Mouse (Mus musculus) testis, adult 2 months (tissue): ENCODE measurements around the gene Fam117a. TPM values are rescaled to one million over a fixed set of nuclear protein-coding genes. Genes with fewer than 3 reads are reported as not detected.

Experiments used
- H3K27ac ChIP-seq: fragments of 200-500 bp; 2 replicates; pipeline ENCODE4 v1.5.1; 2012; ENCODE audit warnings: low read depth, low read length; ENCODE audit not compliant: control insufficient read depth, insufficient read depth
- H3K27me3 ChIP-seq: fragments of 200-500 bp; 2 replicates; pipeline ENCODE4 v1.6.1; 2012; ENCODE audit warnings: mild to moderate bottlenecking, low read length, moderate library complexity; ENCODE audit not compliant: control insufficient read depth, insufficient read depth
- H3K36me3 ChIP-seq: fragments of 200-500 bp; 2 replicates; pipeline ENCODE4 v1.6.1; 2012; ENCODE audit warnings: mild to moderate bottlenecking, low read length; ENCODE audit not compliant: control insufficient read depth, insufficient read depth
- H3K4me1 ChIP-seq: fragments of 200-500 bp; 2 replicates; pipeline ENCODE4 v1.6.1; 2012; ENCODE audit warnings: low read length; ENCODE audit not compliant: control insufficient read depth, insufficient read depth
- H3K4me3 ChIP-seq: fragments of 200-500 bp; 2 replicates; pipeline ENCODE4 v1.5.1; 2012; ENCODE audit warnings: low read depth, mild to moderate bottlenecking, low read length, moderate library complexity, mixed read lengths; ENCODE audit not compliant: control insufficient read depth
- CTCF ChIP-seq: fragments of 200-500 bp; IDR thresholded peaks from 2 replicates; pipeline ENCODE4 v1.5.1; 2012; ENCODE audit warnings: low read depth, mild to moderate bottlenecking, inconsistent platforms, low read length, moderate library complexity; ENCODE audit not compliant: control insufficient read depth, insufficient read depth, insufficient replicate concordance
- POLR2A ChIP-seq: fragments of 200-500 bp; IDR thresholded peaks from 2 replicates; pipeline ENCODE4 v1.6.1; 2012; ENCODE audit warnings: low read depth, mild to moderate bottlenecking, inconsistent platforms, low read length, moderate library complexity; ENCODE audit not compliant: control insufficient read depth
- polyA plus RNA-seq: library from polyadenylated mRNA; depleted of rRNA; stranded (reverse); fragments of >200 nt; gene quantifications from 2 replicates; pipeline ENCODE4 v1.2.3, GENCODE M21; 2012

Fam117a gene
- polyA plus RNA-seq, 1 experiment = 16.7 TPM

- H3K36me3 ChIP-seq = no peaks in the 10 kb centered on the region
- no peak for TF ChIP-seq CTCF
- TF ChIP-seq POLR2A = no peak
- peaks cover 2% of the 10 kb centered on the region; the same call in 1 of the 2 replicates for H3K4me1 ChIP-seq
- no peak overlapping the region for H3K27ac ChIP-seq
- H3K4me3 ChIP-seq = no peak overlapping the region
- no peaks in the 10 kb centered on the region for H3K27me3 ChIP-seq
These were observed 59.7 kb downstream of the Fam117a start for GRCm38 (mm10) chr11:95396548-95396947.

GRCm38 (mm10) chr11:95397843-95398835, 61.3 kb downstream of the Fam117a start:
- Histone ChIP-seq H3K4me3 (no peak overlapping the region), H3K27ac (no peak overlapping the region), H3K4me1 (peaks cover 2% of the 10 kb centered on the region; the same call in 1 of the 2 replicates), H3K36me3 (no peaks in the 10 kb centered on the region), H3K27me3 (no peaks in the 10 kb centered on the region)
- TF ChIP-seq CTCF = peak; percentile 82; the same call in 1 of the 2 replicates
- TF ChIP-seq POLR2A = no peak

GRCm38 (mm10) chr11:95399520-95400020, 62.8 kb downstream of the Fam117a start:
- Histone ChIP-seq H3K27ac (no peak overlapping the region), H3K27me3 (no peaks in the 10 kb centered on the region), H3K4me1 (peaks cover 2% of the 10 kb centered on the region; the same call in 1 of the 2 replicates), H3K36me3 (no peaks in the 10 kb centered on the region), H3K4me3 (no peak overlapping the region)
- no peak for TF ChIP-seq CTCF
- no peak for TF ChIP-seq POLR2A

- TF ChIP-seq CTCF = no peak
- peaks cover 2% of the 10 kb centered on the region; the same call in 1 of the 2 replicates for H3K4me1 ChIP-seq
- no peaks in the 10 kb centered on the region for H3K36me3 ChIP-seq
- no peak overlapping the region for H3K4me3 ChIP-seq
- H3K27ac ChIP-seq = peak overlapping the region; percentile 68; the same call in 1 of the 2 replicates
- no peaks in the 10 kb centered on the region for H3K27me3 ChIP-seq
These were observed 64.8 kb downstream of the Fam117a start for GRCm38 (mm10) chr11:95401568-95401967.

- Histone ChIP-seq H3K4me1 (peaks cover 2% of the 10 kb centered on the region; the same call in 1 of the 2 replicates), H3K27me3 (no peaks in the 10 kb centered on the region), H3K4me3 (no peak overlapping the region), H3K27ac (peak overlapping the region; percentile 68), H3K36me3 (no peaks in the 10 kb centered on the region)
- TF ChIP-seq CTCF (no peak), POLR2A (no peak)
These were observed 65.4 kb downstream of the Fam117a start for GRCm38 (mm10) chr11:95402196-95402595.

GRCm38 (mm10) chr11:95402658-95403101, 65.9 kb downstream of the Fam117a start:
- peak overlapping the region; percentile 63 for H3K27ac ChIP-seq
- H3K36me3 ChIP-seq = no peaks in the 10 kb centered on the region
- no peak overlapping the region for H3K4me3 ChIP-seq
- TF ChIP-seq POLR2A (no peak), CTCF (no peak)
- peaks cover 2% of the 10 kb centered on the region; the same call in 1 of the 2 replicates for H3K4me1 ChIP-seq
- no peaks in the 10 kb centered on the region for H3K27me3 ChIP-seq
